Mouse (Mus musculus) midbrain, embryonic 11.5 days (tissue): ENCODE data around the gene Cd276. TPM values are rescaled to one million over a fixed set of nuclear protein-coding genes. Genes with fewer than 3 reads are reported as not detected.

Experiments used
- ATAC-seq: fragments of 200-750 bp; cut with Nextera tagmentation; 2 replicates; pipeline ENCODE4 v1.8.0; 2017; ENCODE audit warnings: moderate TSS enrichment, moderate library complexity; ENCODE audit not compliant: low FRiP score
- DNase-seq: peaks from one replicate; pipeline ENCODE4 v3.0.0; 2015; ENCODE audit warnings: low spot score; ENCODE audit errors: missing footprints
- H3K27ac ChIP-seq: fragments of 300-500 bp; sonication (generic); 2 replicates; pipeline ENCODE4 v1.5.1; 2014; ENCODE audit warnings: low read depth, low read length
- H3K27me3 ChIP-seq: fragments of 300-500 bp; sonication (generic); 2 replicates; pipeline ENCODE4 v1.6.1; 2014; ENCODE audit warnings: mild to moderate bottlenecking, low read length, moderate library complexity, mixed read lengths; ENCODE audit not compliant: control insufficient read depth, insufficient read depth
- H3K36me3 ChIP-seq: fragments of 300-500 bp; sonication (generic); 2 replicates; pipeline ENCODE4 v1.6.1; 2014; ENCODE audit warnings: mild to moderate bottlenecking, low read length, moderate library complexity, mixed read lengths; ENCODE audit not compliant: control insufficient read depth, insufficient read depth
- H3K4me1 ChIP-seq: fragments of 300-500 bp; sonication (generic); 2 replicates; pipeline ENCODE4 v1.6.1; 2014; ENCODE audit warnings: low read length; ENCODE audit not compliant: control insufficient read depth, insufficient read depth
- H3K4me2 ChIP-seq: fragments of 300-500 bp; sonication (generic); 2 replicates; pipeline ENCODE4 v1.6.1; 2014; ENCODE audit warnings: mild to moderate bottlenecking, moderate library complexity
- H3K4me3 ChIP-seq: fragments of 300-500 bp; sonication (generic); 2 replicates; pipeline ENCODE4 v1.5.1; 2014; ENCODE audit warnings: low read depth, low read length
- H3K9ac ChIP-seq: fragments of 300-500 bp; sonication (generic); 2 replicates; pipeline ENCODE4 v1.6.1; 2014; ENCODE audit warnings: low read length
- H3K9me3 ChIP-seq: fragments of 300-500 bp; sonication (generic); 2 replicates; pipeline ENCODE4 v1.6.1; 2016; ENCODE audit warnings: low read length; ENCODE audit not compliant: control insufficient read depth
- WGBS: fragments of 180-500 bp; shearing (Covaris S2); extraction: QIAGEN DNeasy Blood & Tissue Kit; methylation state at CpG from one replicate; pipeline ENCODE4 v1.1.7; 2014; 5-methylcytosine and 5-hydroxymethylcytosine counted together
- polyA plus RNA-seq: library from polyadenylated mRNA; unstranded; fragments of >200 nt; fragmentation: Nextera tagmentation; extraction: Ambion mirVana; gene quantifications from 2 replicates; pipeline ENCODE4 v1.2.1, GENCODE M21; 2014

Cd276 gene
- 22.5 and 23.8 TPM in 2 replicates for polyA plus RNA-seq

DNA sequence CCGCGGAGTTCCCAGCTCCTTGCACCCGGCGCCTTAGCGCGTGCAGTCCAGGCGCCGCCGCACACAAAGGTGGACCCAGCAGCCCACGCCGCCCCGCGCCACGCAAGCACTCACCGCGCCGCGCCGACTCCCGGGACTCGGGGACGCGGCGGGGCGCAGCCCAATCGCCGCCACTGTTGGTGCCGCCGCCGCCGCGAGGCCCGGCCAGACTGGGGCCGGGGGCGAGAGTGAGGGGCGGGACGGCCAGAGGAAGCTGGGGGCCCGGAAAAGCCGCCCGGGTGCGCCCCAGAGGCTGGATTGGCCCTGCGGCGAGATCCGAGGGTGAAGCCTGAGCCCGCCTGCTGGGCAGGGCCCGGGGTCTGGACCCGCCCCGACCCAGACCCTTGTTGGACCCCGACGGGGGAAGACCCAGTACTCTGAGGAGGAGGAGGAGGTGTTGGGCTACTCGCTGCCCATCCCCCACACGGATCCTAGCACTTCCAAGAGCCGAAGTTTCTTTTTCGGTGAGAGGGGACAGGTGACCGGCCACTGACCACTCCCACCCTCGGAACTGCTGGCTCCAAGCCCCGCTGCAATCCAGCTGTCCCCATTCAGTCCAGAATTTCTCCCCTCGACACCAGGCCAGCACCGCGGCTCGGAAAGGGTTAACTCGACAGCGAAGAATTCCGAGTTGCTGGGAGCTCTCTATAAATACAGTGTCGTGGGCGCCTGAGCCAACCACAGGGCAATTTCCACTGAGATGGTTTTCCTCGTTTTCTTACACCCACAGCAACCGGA, at the start of gene Cd276:
Cd276 (minus strand) TSS at position 530 of the 777 bp plus-strand sequence.
- WGBS, result 0% methylated on average over 67 of the region's 68 CpGs
- H3K9me3 ChIP-seq, result no peaks in the 10 kb centered on the region
- no peaks in the 10 kb centered on the region for H3K27me3 ChIP-seq
- peak within 1 kb of the TSS; percentile 98 for H3K9ac ChIP-seq
- peaks cover 10% of the 10 kb centered on the region for H3K4me1 ChIP-seq
- peak; percentile 97 for DNase-seq
- H3K36me3 ChIP-seq, result no peaks in the 10 kb centered on the region
- peak within 1 kb of the TSS; percentile 95 for H3K4me2 ChIP-seq
- H3K4me3 ChIP-seq, result peak within 1 kb of the TSS; percentile 81
- peak; percentile 82 for ATAC-seq
- H3K27ac ChIP-seq, result peak within 1 kb of the TSS; percentile 77

DNA sequence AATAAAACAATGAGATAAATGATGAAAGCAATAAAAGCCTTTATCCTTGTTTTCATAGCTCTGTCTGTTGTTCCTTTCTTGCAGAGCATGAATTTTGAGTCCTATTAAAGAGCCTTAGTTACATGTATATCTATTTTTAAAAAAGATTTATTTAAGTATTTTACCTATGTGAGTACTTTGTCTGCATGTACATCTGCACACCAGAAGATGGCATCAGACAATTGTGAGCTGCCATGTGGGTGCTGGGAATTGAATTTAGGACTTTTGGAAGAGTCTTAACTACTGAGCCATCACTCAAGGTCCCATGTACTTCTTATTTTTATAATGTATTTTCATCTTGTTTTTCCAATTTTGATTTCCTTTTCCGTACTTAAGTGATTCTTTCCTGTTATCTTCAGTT, 40.1 kb upstream of the Cd276 start:
- no peak for DNase-seq
- H3K4me1 ChIP-seq, result no peaks in the 10 kb centered on the region
- no peaks in the 10 kb centered on the region for H3K36me3 ChIP-seq
- no peaks in the 10 kb centered on the region for H3K27me3 ChIP-seq
- H3K27ac ChIP-seq, result no peak overlapping the region
- H3K9ac ChIP-seq, result no peak overlapping the region
- no peak overlapping the region for H3K4me2 ChIP-seq
- no peak for ATAC-seq
- H3K9me3 ChIP-seq, result no peaks in the 10 kb centered on the region
- no peak overlapping the region for H3K4me3 ChIP-seq
- 93% methylated on average over 1 of the region's 1 CpGs for WGBS

DNA sequence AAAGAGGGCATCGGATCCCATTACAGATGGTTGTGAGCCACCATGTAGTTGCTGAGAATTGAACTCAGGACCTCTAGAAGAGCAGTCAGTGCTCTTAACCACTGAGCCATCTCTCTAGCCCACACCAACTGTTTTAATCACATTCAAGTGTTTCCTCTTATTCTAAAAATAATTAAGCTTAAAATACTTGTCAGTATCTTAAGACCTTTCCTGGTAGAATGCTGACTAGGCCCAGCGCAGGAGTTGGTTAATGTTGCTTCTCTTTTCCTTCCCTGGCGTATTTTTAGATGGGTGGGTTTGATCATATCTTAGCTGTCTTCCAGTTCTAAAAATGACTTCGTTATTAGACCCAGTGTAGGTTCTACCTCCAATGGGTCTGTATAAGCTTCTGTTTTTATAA, 33.4 kb upstream of the Cd276 start:
- Histone ChIP-seq H3K4me1 (peaks cover 3% of the 10 kb centered on the region; the same call in 1 of the 2 replicates), H3K9me3 (no peaks in the 10 kb centered on the region), H3K9ac (no peak overlapping the region), H3K4me2 (no peak overlapping the region), H3K36me3 (no peaks in the 10 kb centered on the region), H3K27ac (no peak overlapping the region), H3K4me3 (no peak overlapping the region), H3K27me3 (no peaks in the 10 kb centered on the region)
- DNase-seq (no peak), ATAC-seq (no peak)
- WGBS, result 88% methylated on average over 4 of the region's 4 CpGs

DNA sequence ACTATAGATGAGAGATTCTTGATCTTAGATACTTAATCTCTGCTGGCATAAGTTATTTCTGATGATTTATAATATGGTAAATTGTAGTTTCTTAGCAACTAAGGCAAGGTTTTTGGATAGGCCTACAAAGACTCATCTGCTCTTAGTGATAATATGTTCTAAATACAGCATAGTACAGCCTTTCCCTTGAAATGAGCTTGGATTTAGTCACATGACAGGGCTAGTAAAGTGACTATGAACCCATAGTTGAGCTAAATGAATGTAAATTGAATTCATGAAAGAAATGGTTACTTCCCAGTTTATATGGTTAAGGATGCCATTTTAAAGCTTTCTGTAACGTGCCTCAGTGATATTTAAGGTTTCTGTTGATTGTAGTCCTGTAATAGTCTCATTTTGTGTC, 29.1 kb upstream of the Cd276 start:
- no peak overlapping the region for H3K27ac ChIP-seq
- no peaks in the 10 kb centered on the region for H3K36me3 ChIP-seq
- 82% methylated on average over 1 of the region's 1 CpGs for WGBS
- H3K4me1 ChIP-seq, result peaks cover 12% of the 10 kb centered on the region
- DNase-seq, result no peak
- H3K9ac ChIP-seq, result no peak overlapping the region
- no peak overlapping the region for H3K4me3 ChIP-seq
- H3K27me3 ChIP-seq, result no peaks in the 10 kb centered on the region
- no peak for ATAC-seq
- no peak overlapping the region for H3K4me2 ChIP-seq
- H3K9me3 ChIP-seq, result no peaks in the 10 kb centered on the region

DNA sequence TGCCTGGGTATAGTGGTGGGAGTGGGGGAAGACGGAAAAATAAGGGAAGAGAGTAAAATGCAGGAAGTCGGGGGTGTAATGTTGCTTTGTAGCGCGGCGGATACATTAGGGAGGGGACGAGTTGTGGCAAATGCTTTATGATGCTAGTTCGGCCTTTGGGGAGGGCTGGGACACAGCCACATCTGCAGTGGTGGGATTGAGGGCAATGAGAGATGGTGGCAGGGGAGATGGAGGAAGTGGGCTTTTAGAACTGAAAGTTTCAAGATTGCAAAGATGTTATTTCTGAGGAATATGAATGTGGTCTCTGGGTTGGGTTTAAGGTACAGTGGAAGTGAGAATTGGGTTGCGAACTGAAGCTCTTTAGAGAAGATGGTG, 28.0 kb upstream of the Cd276 start:
- H3K4me1 ChIP-seq, result peaks cover 12% of the 10 kb centered on the region
- peak overlapping the region; percentile 93 for H3K27ac ChIP-seq
- 0% methylated on average over 8 of the region's 8 CpGs for WGBS
- H3K4me2 ChIP-seq, result peak overlapping the region; percentile 74
- no peak for DNase-seq
- H3K9ac ChIP-seq, result peak overlapping the region; percentile 88
- no peaks in the 10 kb centered on the region for H3K9me3 ChIP-seq
- no peak for ATAC-seq
- H3K27me3 ChIP-seq, result no peaks in the 10 kb centered on the region
- no peaks in the 10 kb centered on the region for H3K36me3 ChIP-seq
- H3K4me3 ChIP-seq, result peak overlapping the region; percentile 77

DNA sequence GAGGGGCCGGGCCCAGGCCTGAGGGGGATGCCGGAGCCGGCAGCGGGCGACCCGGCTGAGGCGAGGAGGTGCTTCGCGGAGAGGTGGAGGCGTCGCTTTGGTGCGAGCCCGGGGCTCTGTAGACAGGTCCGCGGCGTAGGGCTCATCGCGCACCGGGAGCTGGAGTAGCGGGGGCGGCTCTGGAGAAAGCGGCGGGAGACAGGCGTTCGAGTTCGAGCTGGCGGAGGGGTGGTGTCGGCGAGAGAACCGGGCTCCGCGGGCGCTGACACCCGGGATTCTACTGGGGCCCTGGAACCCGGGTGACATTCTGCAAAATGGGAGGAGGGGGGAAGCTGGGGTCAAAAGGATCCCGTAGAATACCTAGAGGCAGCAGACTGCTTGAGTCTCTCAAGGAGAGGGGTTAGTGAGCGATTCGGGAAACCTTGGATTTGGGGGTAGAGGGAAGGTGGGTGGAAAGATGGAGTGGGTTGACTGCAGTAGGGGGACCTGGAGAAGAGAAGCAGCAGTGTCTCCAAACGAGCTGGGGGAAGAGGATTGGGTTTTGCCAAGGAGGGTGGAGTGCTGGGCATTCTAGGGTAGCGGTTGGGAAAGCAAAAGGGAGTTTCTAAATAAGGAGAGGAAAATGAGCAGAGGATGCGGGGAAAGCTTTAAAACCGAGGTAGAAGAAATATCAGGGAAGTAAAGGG, 27.5 kb upstream of the Cd276 start:
- DNase-seq (peak; percentile 96), ATAC-seq (0 out of 2 replicates have a peak, but pooled peaks have one; percentile 1)
- under 1% methylated on average over 42 of the region's 42 CpGs for WGBS

DNA sequence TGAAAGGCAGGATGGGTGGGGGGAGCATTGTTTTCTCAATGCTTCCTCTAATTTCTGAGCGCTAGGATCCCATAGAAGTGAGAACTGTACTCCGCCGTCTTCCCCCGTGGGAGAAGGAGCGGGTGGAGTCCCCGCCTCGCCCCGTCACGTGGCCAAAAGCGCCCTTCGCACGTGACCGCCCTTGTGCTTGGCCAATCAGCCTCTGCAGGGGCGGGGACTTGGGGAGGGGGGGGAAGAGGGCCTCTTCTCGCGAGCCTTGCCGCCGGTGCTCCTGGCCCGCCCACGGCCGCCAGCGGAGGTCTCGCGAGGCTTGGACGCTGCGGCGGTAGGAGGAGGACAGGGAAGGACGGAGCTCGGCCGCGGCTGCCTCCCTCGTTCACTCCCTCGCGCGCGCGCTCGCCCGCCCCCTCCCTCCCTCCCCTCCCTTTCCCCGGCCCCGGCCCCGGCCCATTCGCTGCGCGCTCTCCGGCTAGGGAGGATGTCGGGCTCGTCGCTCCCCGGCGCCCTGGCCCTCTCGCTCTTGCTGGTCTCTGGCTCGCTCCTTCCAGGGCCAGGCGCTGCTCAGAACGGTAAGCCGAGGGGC, 26.8 kb upstream of the Cd276 start, which contains the start of gene Nptn:
Nptn (plus strand) TSS at position 283 of the 583 bp plus-strand sequence.
- Histone ChIP-seq H3K4me1 (peaks cover 12% of the 10 kb centered on the region), H3K9me3 (no peaks in the 10 kb centered on the region), H3K9ac (peak within 1 kb of the TSS; percentile 88), H3K4me3 (peak within 1 kb of the TSS; percentile 77), H3K27ac (peak within 1 kb of the TSS; percentile 93), H3K4me2 (peak within 1 kb of the TSS; percentile 74), H3K27me3 (no peaks in the 10 kb centered on the region), H3K36me3 (no peaks in the 10 kb centered on the region)
- WGBS, result 1% methylated on average over 48 of the region's 56 CpGs
- peak; percentile 98 for ATAC-seq
- DNase-seq, result peak; percentile 99

More for the DNA sequence above, 27.5 kb upstream of the Cd276 start:
- Histone ChIP-seq H3K27me3 (no peaks in the 10 kb centered on the region), H3K4me3 (peak overlapping the region; percentile 77), H3K27ac (peak overlapping the region; percentile 93), H3K9ac (peak overlapping the region; percentile 88), H3K4me1 (peaks cover 12% of the 10 kb centered on the region), H3K4me2 (peak overlapping the region; percentile 74), H3K36me3 (no peaks in the 10 kb centered on the region), H3K9me3 (no peaks in the 10 kb centered on the region)

DNA sequence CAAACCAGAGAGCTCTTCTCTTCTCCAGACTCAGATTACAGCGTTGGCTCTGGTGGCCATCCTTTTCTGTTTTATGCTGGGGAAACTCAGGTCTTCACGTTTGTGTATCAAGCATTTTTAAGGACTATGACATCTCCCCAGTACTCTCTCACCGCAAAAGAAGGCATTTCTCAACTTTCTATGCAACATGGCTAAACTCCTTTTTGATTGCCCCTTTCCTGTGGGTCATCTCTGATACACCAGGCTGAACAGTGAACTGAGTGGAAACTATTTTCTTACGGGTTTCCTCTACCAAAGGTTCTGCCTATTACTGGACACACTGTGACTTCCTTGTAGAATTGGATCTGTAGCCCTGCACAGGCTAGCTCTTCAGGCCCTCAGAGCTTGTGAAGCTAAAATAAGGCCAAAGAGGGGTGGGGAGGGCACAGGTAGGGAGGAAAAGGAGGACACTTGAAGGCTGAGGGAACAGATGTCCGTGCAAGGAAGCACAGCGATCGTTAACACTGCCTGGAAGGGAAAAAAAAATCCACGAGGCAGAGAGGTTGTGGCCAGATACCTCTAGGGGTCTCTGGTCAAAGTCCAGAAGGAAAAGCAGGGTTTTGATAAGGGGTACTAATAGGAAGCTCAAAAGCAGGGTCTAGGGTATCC, 26.2 kb upstream of the Cd276 start:
- Histone ChIP-seq H3K27me3 (no peaks in the 10 kb centered on the region), H3K27ac (peak overlapping the region; percentile 52), H3K4me3 (peak overlapping the region; percentile 38), H3K4me1 (peaks cover 12% of the 10 kb centered on the region), H3K36me3 (no peaks in the 10 kb centered on the region), H3K9ac (peak overlapping the region; percentile 68), H3K9me3 (no peaks in the 10 kb centered on the region), H3K4me2 (peak overlapping the region; percentile 61)
- 32% methylated on average over 8 of the region's 8 CpGs for WGBS
- DNase-seq (no peak), ATAC-seq (no peak)
